Mouse (Mus musculus): Measurements from ENCODE around the gene Aqp1.

Aqp1 gene

GRCm38 (mm10) chr6:55335989-55336514, at the start of gene Aqp1:
TSS of gene Aqp1 (plus strand) at chr6:55336432.
- peak; percentile 85 for DNase-seq (ENCODE audit: extremely low read depth, low read depth)

GRCm38 (mm10) chr6:55288007-55288602, 48.1 kb upstream of the Aqp1 start:
- DNase-seq (ENCODE audit: extremely low read depth, low read depth): no peak

GRCm38 (mm10) chr6:55294549-55295131, 41.6 kb upstream of the Aqp1 start:
- no peak for DNase-seq (ENCODE audit: extremely low read depth, low read depth)

GRCm38 (mm10) chr6:55295325-55295724, 40.9 kb upstream of the Aqp1 start:
- no peak for DNase-seq (ENCODE audit: extremely low read depth, low read depth)

- no peak for DNase-seq (ENCODE audit: extremely low read depth, low read depth)
Measured at GRCm38 (mm10) chr6:55299482-55299881, 36.8 kb upstream of the Aqp1 start.

- DNase-seq (ENCODE audit: extremely low read depth, low read depth): no peak
Measured at GRCm38 (mm10) chr6:55299917-55300316, 36.3 kb upstream of the Aqp1 start.

- peak; percentile 26 for DNase-seq (ENCODE audit: extremely low read depth, low read depth)
Measured at GRCm38 (mm10) chr6:55300704-55301103, 35.5 kb upstream of the Aqp1 start.

GRCm38 (mm10) chr6:55310179-55310578, 26.1 kb upstream of the Aqp1 start:
- no peak for DNase-seq (ENCODE audit: extremely low read depth, low read depth)

- no peak for DNase-seq (ENCODE audit: extremely low read depth, low read depth)
Measured at GRCm38 (mm10) chr6:55311962-55312361, 24.3 kb upstream of the Aqp1 start.

GRCm38 (mm10) chr6:55313893-55314292, 22.3 kb upstream of the Aqp1 start:
- no peak for DNase-seq (ENCODE audit: extremely low read depth, low read depth)

GRCm38 (mm10) chr6:55314628-55315027, 21.6 kb upstream of the Aqp1 start:
- no peak for DNase-seq (ENCODE audit: extremely low read depth, low read depth)

- DNase-seq (ENCODE audit: extremely low read depth, low read depth): no peak
Measured at GRCm38 (mm10) chr6:55318597-55318996, 17.6 kb upstream of the Aqp1 start.

GRCm38 (mm10) chr6:55319585-55320551, 16.4 kb upstream of the Aqp1 start:
- DNase-seq (ENCODE audit: extremely low read depth, low read depth): no peak

GRCm38 (mm10) chr6:55320894-55321293, 15.3 kb upstream of the Aqp1 start:
- DNase-seq (ENCODE audit: extremely low read depth, low read depth): no peak

- DNase-seq (ENCODE audit: extremely low read depth, low read depth): no peak
Measured at GRCm38 (mm10) chr6:55321518-55321917, 14.7 kb upstream of the Aqp1 start.

- DNase-seq (ENCODE audit: extremely low read depth, low read depth): no peak
Measured at GRCm38 (mm10) chr6:55322980-55323379, 13.3 kb upstream of the Aqp1 start.

GRCm38 (mm10) chr6:55323908-55324634, 12.2 kb upstream of the Aqp1 start:
- peak; percentile 84 for DNase-seq (ENCODE audit: extremely low read depth, low read depth)

- DNase-seq (ENCODE audit: extremely low read depth, low read depth): peak; percentile 30
Measured at GRCm38 (mm10) chr6:55324785-55325184, 11.4 kb upstream of the Aqp1 start.

GRCm38 (mm10) chr6:55326299-55326698, 9.9 kb upstream of the Aqp1 start:
- DNase-seq (ENCODE audit: extremely low read depth, low read depth): peak; percentile 61

GRCm38 (mm10) chr6:55327326-55327725, 8.9 kb upstream of the Aqp1 start:
- no peak for DNase-seq (ENCODE audit: extremely low read depth, low read depth)

GRCm38 (mm10) chr6:55328179-55328578, 8.1 kb upstream of the Aqp1 start:
- no peak for DNase-seq (ENCODE audit: extremely low read depth, low read depth)
